8 mouse cellular contexts compared by ENCODE assay signal in genomic region chr11:52086204-52086864, GRCm38 (mm10). TPM values are rescaled to one million over a fixed set of nuclear protein-coding genes. Genes with fewer than 3 reads are reported as not detected.
DNase-seq lines count a peak whose midpoint lies in the region; ATAC-seq and TF ChIP-seq lines count a peak whose summit lies in the region.
"Had no signal": no experiment of that assay in that cellular context is flagged by ENCODE, and none has a peak within 500 bp of the region (broad histone marks: within the 10 kb centered on the region; RNA-seq: fewer than 3 reads in every experiment).

No protein-coding gene starts in this region.

- no peak for TF ChIP-seq POLR2A in limb, embryonic 14.5 days (IDR thresholded peaks at IDR 0.05; ENCODE audit: borderline replicate concordance, extremely low read depth, insufficient read depth, insufficient read length)

- 20% methylated on average over 9 of the region's 9 CpGs for WGBS in embryonic facial prominence, embryonic 14.5 days
- WGBS in hindbrain, embryonic 14.5 days, result 36% methylated on average over 9 of the region's 9 CpGs
- 61% methylated on average over 9 of the region's 9 CpGs for WGBS in limb, embryonic 14.5 days

- ATAC-seq in embryonic facial prominence, embryonic 14.5 days (ENCODE audit: low read depth), result peak; percentile 83; the same call in 1 of the 2 replicates
- peak; percentile 82; the same call in 1 of the 2 replicates for ATAC-seq in hindbrain, embryonic 14.5 days (ENCODE audit: low FRiP score)
- 0 out of 2 replicates have a peak, but pooled peaks have one; percentile 44 for ATAC-seq in limb, embryonic 14.5 days (ENCODE audit: low FRiP score, low read depth)
- no peak for ATAC-seq in inflammation-experienced regulatory T-cells, adult 6 months

- peaks cover 23% of the 10 kb centered on the region for H3K4me1 ChIP-seq in embryonic facial prominence, embryonic 14.5 days (ENCODE audit: control insufficient read depth, insufficient read depth, low read length)
- peaks cover 11% of the 10 kb centered on the region for H3K4me1 ChIP-seq in hindbrain, embryonic 14.5 days (replicated peaks; ENCODE audit: control insufficient read depth, insufficient read depth, low read length)
- H3K4me1 ChIP-seq in limb, embryonic 14.5 days (ENCODE audit: control insufficient read depth, insufficient read depth, low read length), result peaks cover 15% of the 10 kb centered on the region; the same call in 1 of the 2 replicates

- peak overlapping the region; percentile 39 for H3K4me2 ChIP-seq in embryonic facial prominence, embryonic 14.5 days (ENCODE audit: low read depth, low read length)
- peak overlapping the region; percentile 21; the same call in 1 of the 2 replicates for H3K4me2 ChIP-seq in hindbrain, embryonic 14.5 days (replicated peaks)
- no peak overlapping the region for H3K4me2 ChIP-seq in limb, embryonic 14.5 days (replicated peaks; ENCODE audit: low read depth, low read length, severe bottlenecking)

- H3K4me3 ChIP-seq in embryonic facial prominence, embryonic 14.5 days (ENCODE audit: low read depth, low read length), result no peak overlapping the region
- H3K4me3 ChIP-seq in hindbrain, embryonic 14.5 days (replicated peaks; ENCODE audit: low read length), result no peak overlapping the region
- H3K4me3 ChIP-seq in limb, embryonic 14.5 days (replicated peaks; ENCODE audit: low read length), result no peak overlapping the region

- H3K27ac ChIP-seq in embryonic facial prominence, embryonic 14.5 days (replicated peaks; ENCODE audit: low read depth, low read length), result peak overlapping the region; percentile 86
- H3K27ac ChIP-seq in hindbrain, embryonic 14.5 days, result peak overlapping the region; percentile 83
- peak overlapping the region; percentile 56 for H3K27ac ChIP-seq in limb, embryonic 14.5 days (replicated peaks; ENCODE audit: low read depth, low read length)
- H3K27ac ChIP-seq: macrophage had no signal

- no peaks in the 10 kb centered on the region for H3K9me3 ChIP-seq in embryonic facial prominence, embryonic 14.5 days (ENCODE audit: control insufficient read depth, low read length)
- no peaks in the 10 kb centered on the region for H3K9me3 ChIP-seq in hindbrain, embryonic 14.5 days (ENCODE audit: control insufficient read depth, low read length)
- no peaks in the 10 kb centered on the region for H3K9me3 ChIP-seq in limb, embryonic 14.5 days (ENCODE audit: control insufficient read depth, low read length)

- H3K9ac ChIP-seq in embryonic facial prominence, embryonic 14.5 days (ENCODE audit: low read depth, low read length), result peak overlapping the region; percentile 39
- H3K9ac ChIP-seq in hindbrain, embryonic 14.5 days, result no peak overlapping the region
- peak overlapping the region; percentile 28; the same call in 1 of the 2 replicates for H3K9ac ChIP-seq in limb, embryonic 14.5 days (ENCODE audit: low read depth, low read length, severe bottlenecking)

- H3K27me3 ChIP-seq in embryonic facial prominence, embryonic 14.5 days (replicated peaks; ENCODE audit: control insufficient read depth, insufficient read depth, low read length), result no peaks in the 10 kb centered on the region
- no peaks in the 10 kb centered on the region for H3K27me3 ChIP-seq in hindbrain, embryonic 14.5 days (ENCODE audit: control insufficient read depth, insufficient read depth, low read length)
- no peaks in the 10 kb centered on the region for H3K27me3 ChIP-seq in limb, embryonic 14.5 days (ENCODE audit: control insufficient read depth, insufficient read depth, low read length)

- DNase-seq in adipocyte (ENCODE audit: low spot score), result peak; percentile 58
- peak; percentile 83 for DNase-seq in embryonic facial prominence, embryonic 14.5 days (ENCODE audit: low spot score)
- peak; percentile 40 for DNase-seq in hindbrain, embryonic 14.5 days (ENCODE audit: low spot score)
- DNase-seq in limb, embryonic 14.5 days (ENCODE audit: low spot score), result no peak
- no peak for DNase-seq in spleen, postnatal 36 days (ENCODE audit: low spot score in 2 of 2)
- no peak for DNase-seq in embryo, embryonic 11 days

- H3K36me3 ChIP-seq in embryonic facial prominence, embryonic 14.5 days (ENCODE audit: control insufficient read depth, insufficient read depth, low read length), result no peaks in the 10 kb centered on the region
- no peaks in the 10 kb centered on the region for H3K36me3 ChIP-seq in hindbrain, embryonic 14.5 days (replicated peaks; ENCODE audit: control insufficient read depth, insufficient read depth)
- H3K36me3 ChIP-seq in limb, embryonic 14.5 days (ENCODE audit: control insufficient read depth, insufficient read depth, low read length), result no peaks in the 10 kb centered on the region

RNA-seq across cellular contexts. Expression of gene Ppp2ca, which starts 12.1 kb away (rescaled TPM):
- 91.2 and 95.4 TPM in 2 replicates for polyA plus RNA-seq in embryonic facial prominence, embryonic 14.5 days (2014; fragmentation: Nextera tagmentation; extraction: Ambion mirVana)
- 165 and 180 TPM in 2 replicates for polyA plus RNA-seq in hindbrain, embryonic 14.5 days (2014; fragmentation: Nextera tagmentation; extraction: Ambion mirVana)
- polyA plus RNA-seq in limb, embryonic 14.5 days (2012; rRNA removed), result 63.9 and 65.6 TPM in 2 replicates
- 88.4 and 93.6 TPM in 2 replicates for polyA plus RNA-seq in limb, embryonic 14.5 days (2014; fragmentation: Nextera tagmentation; extraction: Ambion mirVana)
- polyA plus RNA-seq in inflammation-experienced regulatory T-cells, adult 6 months (2017; shearing (Covaris generic)), result 10 to 100 TPM; 14.5 to 15.1 (median 14.5) TPM

RNA-seq across cellular contexts. Expression of gene Olfr1373, which starts 59.0 kb away (rescaled TPM):
- polyA plus RNA-seq in embryonic facial prominence, embryonic 14.5 days (2014; fragmentation: Nextera tagmentation; extraction: Ambion mirVana), result not detected in 2 replicates
- not detected in 2 replicates for polyA plus RNA-seq in hindbrain, embryonic 14.5 days (2014; fragmentation: Nextera tagmentation; extraction: Ambion mirVana)
- polyA plus RNA-seq in limb, embryonic 14.5 days (2012; rRNA removed), result not detected in 2 replicates
- not detected in 2 replicates for polyA plus RNA-seq in limb, embryonic 14.5 days (2014; fragmentation: Nextera tagmentation; extraction: Ambion mirVana)
- polyA plus RNA-seq in inflammation-experienced regulatory T-cells, adult 6 months (2017; shearing (Covaris generic)), result not detected
- polyA plus RNA-seq: macrophage had no signal

Comparison
In these comparisons a context has a peak if more than half of its experiments do, and no peak if none do; other contexts are left out.
1. DNase-seq: peak in adipocyte (single experiment), embryonic facial prominence, embryonic 14.5 days (single experiment) and hindbrain, embryonic 14.5 days (single experiment); none in limb, embryonic 14.5 days (single experiment), spleen, postnatal 36 days (0 of 2) and embryo, embryonic 11 days (single experiment).
2. Peak in every context shown above with its lines, with median percentiles within 50 percentile points of each other: H3K27ac ChIP-seq.